Mouse (Mus musculus): ENCODE results near the gene Olfr222.
"Not testable (repeated sequence)": the region's sequence is repeated elsewhere in the genome, so short reads cannot be mapped to it uniquely, and the experiment has no call there.

DNA sequence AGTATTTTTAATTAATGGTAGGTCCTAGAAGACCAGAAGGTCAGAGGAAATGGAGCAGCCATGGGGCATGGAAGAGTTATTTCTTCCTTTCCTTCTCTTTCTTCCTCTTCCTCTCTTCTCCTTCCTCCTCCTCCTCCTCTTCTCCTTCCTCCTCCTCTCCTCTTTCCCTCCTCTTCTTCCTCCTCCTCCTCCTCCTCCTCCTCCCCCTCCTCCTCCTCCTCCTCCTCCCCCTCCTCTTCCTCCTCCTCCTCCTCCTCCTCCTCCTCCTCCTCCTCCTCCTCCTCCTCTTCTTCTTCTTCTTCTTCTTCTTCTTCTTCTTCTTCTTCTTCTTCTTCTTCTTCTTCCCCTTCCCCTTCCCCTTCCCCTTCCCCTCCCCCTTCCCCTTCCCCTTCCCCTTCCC, at the start of gene Olfr222:
- not testable (repeated sequence) for TF ChIP-seq TCF12 (IDR thresholded peaks at IDR 0.05; ENCODE audit: insufficient read depth, poor library complexity, severe bottlenecking); POLR2A (IDR thresholded peaks at IDR 0.05; ENCODE audit: insufficient read length, low read depth); USF1 (IDR thresholded peaks at IDR 0.05; ENCODE audit: low read depth); TCF3 (IDR thresholded peaks at IDR 0.05; ENCODE audit: insufficient read length, low read depth); MAX (IDR thresholded peaks at IDR 0.05; ENCODE audit: low read depth); REST (IDR thresholded peaks at IDR 0.05; ENCODE audit: insufficient read depth, insufficient read length); POLR2AphosphoS2 (IDR thresholded peaks at IDR 0.05; ENCODE audit: insufficient read length, low read depth); MYOD1 (IDR thresholded peaks at IDR 0.05; ENCODE audit: control insufficient read depth in 1 of 3, insufficient read length in 2 of 3, low read depth in 2 of 3)

All from myocyte (in vitro differentiated cells).